Mouse (Mus musculus): ENCODE data around the gene Spata18.

DNA sequence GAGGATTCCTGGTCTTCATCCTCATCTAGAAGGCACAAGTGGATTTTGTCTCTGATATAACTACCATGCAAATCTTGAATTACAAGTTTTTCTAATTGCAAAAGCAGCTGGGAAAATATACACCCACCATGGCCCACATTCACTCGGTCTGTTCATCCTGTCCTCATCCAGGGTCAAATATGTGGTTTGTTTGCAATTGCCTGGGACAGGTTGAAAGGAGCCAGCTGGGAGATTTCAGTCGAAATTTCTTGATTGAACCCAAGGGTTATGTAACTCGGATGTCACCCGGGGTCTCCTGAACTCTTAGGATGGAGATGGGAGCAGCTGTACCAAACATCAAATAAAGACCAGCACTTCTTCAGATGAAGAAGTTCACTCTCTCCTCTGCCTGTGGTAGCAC lies 46.5 kb downstream of the Spata18 start:
- no peak for TF ChIP-seq POLR2A (IDR thresholded peaks at IDR 0.05; ENCODE audit: borderline replicate concordance, extremely low read depth, insufficient read depth, insufficient read length, poor library complexity, severe bottlenecking)
- TF ChIP-seq CTCF (IDR thresholded peaks at IDR 0.05; ENCODE audit: borderline replicate concordance, extremely low read depth, insufficient read depth, insufficient read length) = no peak
